Mouse (Mus musculus) frontal cortex, postnatal 14 days (tissue): ENCODE data around the gene Casp6.

ENCODE experiments used
- DNase-seq, 2 experiments: peaks; one replicate each; pipeline ENCODE4 v3.0.0; 2022; ENCODE audit warnings: low spot score in 2 of 2

Casp6 gene

GRCm38 (mm10) chr3:129901271-129901809 lies at the start of gene Casp6:
Gene Casp6 (plus strand): TSS chr3:129901425.
- peak in 1 of 2 experiments; percentile 38 for DNase-seq

GRCm38 (mm10) chr3:129862592-129862991 lies 38.6 kb upstream of the Casp6 start:
- DNase-seq, result no peak

- DNase-seq, result peak in 1 of 2 experiments; percentile 16
Observed at GRCm38 (mm10) chr3:129863698-129864097, 37.5 kb upstream of the Casp6 start.

GRCm38 (mm10) chr3:129877327-129877726 lies 23.9 kb upstream of the Casp6 start:
- DNase-seq, result no peak

GRCm38 (mm10) chr3:129878405-129879021 lies 22.7 kb upstream of the Casp6 start, which contains the start of gene Pla2g12a:
Gene Pla2g12a (plus strand): TSS chr3:129878606.
- peak; percentile 82 to 90 for DNase-seq

GRCm38 (mm10) chr3:129879131-129879757 lies 22.0 kb upstream of the Casp6 start:
- no peak for DNase-seq

GRCm38 (mm10) chr3:129879913-129880312 lies 21.3 kb upstream of the Casp6 start:
- no peak for DNase-seq

GRCm38 (mm10) chr3:129880925-129881593 lies 20.2 kb upstream of the Casp6 start:
- DNase-seq, result no peak

- no peak for DNase-seq
Observed at GRCm38 (mm10) chr3:129885577-129885976, 15.6 kb upstream of the Casp6 start.

GRCm38 (mm10) chr3:129886430-129886829 lies 14.8 kb upstream of the Casp6 start:
- DNase-seq, result no peak

- DNase-seq, result no peak
Observed at GRCm38 (mm10) chr3:129887779-129888517, 13.3 kb upstream of the Casp6 start.

- no peak for DNase-seq
Observed at GRCm38 (mm10) chr3:129892003-129892402, 9.2 kb upstream of the Casp6 start.

GRCm38 (mm10) chr3:129893143-129893542 lies 8.1 kb upstream of the Casp6 start:
- no peak for DNase-seq

- DNase-seq, result no peak
Observed at GRCm38 (mm10) chr3:129896591-129896990, 4.6 kb upstream of the Casp6 start.

- no peak for DNase-seq
Observed at GRCm38 (mm10) chr3:129898886-129899285, 2.3 kb upstream of the Casp6 start.

GRCm38 (mm10) chr3:129903369-129903768 lies 2.1 kb downstream of the Casp6 start:
- DNase-seq, result no peak

- DNase-seq, result no peak
Observed at GRCm38 (mm10) chr3:129903866-129904265, 2.6 kb downstream of the Casp6 start.

- DNase-seq, result no peak
Observed at GRCm38 (mm10) chr3:129904381-129905132, 3.3 kb downstream of the Casp6 start.

- no peak for DNase-seq
Observed at GRCm38 (mm10) chr3:129912025-129912424, 10.8 kb downstream of the Casp6 start.

- DNase-seq, result no peak
Observed at GRCm38 (mm10) chr3:129913241-129913640, 12.0 kb downstream of the Casp6 start.

- DNase-seq, result no peak
Observed at GRCm38 (mm10) chr3:129917424-129917823, 16.2 kb downstream of the Casp6 start.
